Mouse (Mus musculus): ENCODE data around the gene Hspg2. TPM values are rescaled to one million over a fixed set of nuclear protein-coding genes. Genes with fewer than 3 reads are reported as not detected.
A peak's percentile ranks its signal among the peaks of the same experiment; 100 is the strongest.

The Hspg2 gene
- total RNA-seq, 2 experiments from 2014 or later, result 5.5 to 6.5 TPM

- intact Hi-C loops (cut with DNase I), result loop anchor here (5.0 kb wide), 2 partner anchors 152 to 237 kb away; partner anchors contain the start of gene Cdc42
- Histone ChIP-seq H3K4me3 (peak overlapping the region; percentile 79), H3K27ac (peak overlapping the region; percentile 98)
- DNase-seq (ENCODE audit: extremely low spot score in 1 of 2, low spot score in 2 of 2), result no peak
- no peak for TF ChIP-seq CTCF (IDR thresholded peaks at IDR 0.05)
Measured at GRCm38 (mm10) chr4:137594496-137595270, 126.1 kb downstream of the Hspg2 start.

DNA sequence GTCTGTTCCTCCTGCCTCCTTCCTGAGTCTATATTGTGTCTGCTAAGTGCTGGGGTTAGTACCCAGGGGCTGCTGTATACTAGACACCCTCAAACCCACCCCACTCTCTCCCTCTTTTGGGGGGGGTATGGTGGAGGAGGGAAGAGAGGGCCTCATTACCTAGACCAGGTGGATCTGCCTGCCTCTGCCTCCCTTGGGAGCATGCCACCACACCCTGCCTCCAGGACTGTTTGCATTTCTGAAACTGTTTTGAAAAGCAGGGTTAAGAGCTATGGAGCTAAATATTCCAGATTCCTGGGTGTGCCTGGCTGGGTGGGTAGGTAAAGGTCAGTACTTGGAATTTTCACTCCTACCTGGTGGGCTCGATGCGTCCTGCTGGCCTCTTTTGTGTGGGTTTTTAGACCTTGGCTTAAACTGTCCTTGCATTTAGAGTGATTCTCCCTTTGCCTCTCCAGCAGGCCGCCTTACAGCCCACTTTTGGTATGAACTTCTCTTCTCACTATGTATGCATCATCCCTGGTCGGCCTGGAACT is 128.6 kb downstream of the Hspg2 start:
- no peak for TF ChIP-seq CTCF (IDR thresholded peaks at IDR 0.05)
- Histone ChIP-seq H3K4me3 (no peak overlapping the region), H3K27ac (no peak overlapping the region)
- intact Hi-C loops (cut with DNase I), result no loop called here
- DNase-seq (ENCODE audit: extremely low spot score in 1 of 2, low spot score in 2 of 2), result no peak

GRCm38 (mm10) chr4:137598577-137598976 is 130.0 kb downstream of the Hspg2 start:
- H3K4me3 ChIP-seq, result no peak overlapping the region
- DNase-seq (ENCODE audit: extremely low spot score in 1 of 2, low spot score in 2 of 2), result no peak
- TF ChIP-seq CTCF (IDR thresholded peaks at IDR 0.05), result no peak
- no peak overlapping the region for H3K27ac ChIP-seq
- intact Hi-C loops (cut with DNase I), result no loop called here

- Histone ChIP-seq H3K27ac (no peak overlapping the region), H3K4me3 (no peak overlapping the region)
- DNase-seq (ENCODE audit: extremely low spot score in 1 of 2, low spot score in 2 of 2), result no peak
- intact Hi-C loops (cut with DNase I), result no loop called here
- TF ChIP-seq CTCF (IDR thresholded peaks at IDR 0.05), result no peak
Measured at GRCm38 (mm10) chr4:137603449-137604171, 135.0 kb downstream of the Hspg2 start.

DNA sequence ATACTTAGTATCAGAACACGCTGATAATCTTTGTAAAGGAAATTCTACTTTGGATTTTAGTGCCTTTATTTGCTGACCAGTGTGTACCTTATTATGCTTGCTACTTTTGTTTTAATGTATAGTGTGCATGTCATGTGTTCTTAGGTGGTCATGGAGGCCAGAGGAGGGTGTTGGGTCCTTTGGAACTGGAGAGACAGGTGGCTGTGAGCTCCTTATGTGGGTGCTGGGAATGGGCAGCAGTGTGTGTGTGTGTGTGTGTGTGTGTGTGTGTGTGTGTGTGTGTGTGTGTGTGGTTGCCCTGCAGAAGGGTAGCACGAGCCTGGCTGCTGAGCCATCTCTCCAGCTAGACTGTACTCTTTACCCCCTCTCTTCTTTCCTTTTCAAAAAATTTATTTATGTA is 138.5 kb downstream of the Hspg2 start:
- TF ChIP-seq CTCF (IDR thresholded peaks at IDR 0.05), result no peak
- intact Hi-C loops (cut with DNase I), result no loop called here
- no peak for DNase-seq (ENCODE audit: extremely low spot score in 1 of 2, low spot score in 2 of 2)
- no peak overlapping the region for H3K4me3 ChIP-seq
- H3K27ac ChIP-seq, result no peak overlapping the region

- Histone ChIP-seq H3K4me3 (no peak overlapping the region), H3K27ac (no peak overlapping the region)
- intact Hi-C loops (cut with DNase I), result no loop called here
- TF ChIP-seq CTCF (IDR thresholded peaks at IDR 0.05), result no peak
- DNase-seq (ENCODE audit: extremely low spot score in 1 of 2, low spot score in 2 of 2), result no peak
Measured at GRCm38 (mm10) chr4:137609281-137609680, 140.7 kb downstream of the Hspg2 start.

GRCm38 (mm10) chr4:137609702-137610101 is 141.1 kb downstream of the Hspg2 start:
- H3K27ac ChIP-seq, result no peak overlapping the region
- no peak for DNase-seq (ENCODE audit: extremely low spot score in 1 of 2, low spot score in 2 of 2)
- no peak overlapping the region for H3K4me3 ChIP-seq
- TF ChIP-seq CTCF (IDR thresholded peaks at IDR 0.05), result no peak
- intact Hi-C loops (cut with DNase I), result no loop called here

- H3K27ac ChIP-seq, result no peak overlapping the region
- TF ChIP-seq CTCF (IDR thresholded peaks at IDR 0.05), result no peak
- H3K4me3 ChIP-seq, result no peak overlapping the region
- intact Hi-C loops (cut with DNase I), result no loop called here
- DNase-seq (ENCODE audit: extremely low spot score in 1 of 2, low spot score in 2 of 2), result no peak
Measured at GRCm38 (mm10) chr4:137610256-137610655, 141.7 kb downstream of the Hspg2 start.

Small RNA genes lying within 50 kb of the gene (microRNA-seq; reads per million reads assigned to microRNA genes)
- 0 reads per million in 2 experiments for gene Mir7018

Other genes starting within 250 kb of the Hspg2 start
- 10 to 100 TPM; 13.1 to 14.1 TPM for gene Wnt4, start 191.3 kb upstream of the Hspg2 start, total RNA-seq (2021)
- gene Cdc42, start 111.0 kb upstream of the Hspg2 start, total RNA-seq (2021), result 100 to 1,000 TPM; 294 to 318 TPM
- gene Cela3a, start 59.0 kb upstream of the Hspg2 start, total RNA-seq (2021), result not detected
- gene Cela3b, start 38.2 kb upstream of the Hspg2 start, total RNA-seq (2021), result not detected
- not detected for gene 1700013G24Rik, start 15.5 kb upstream of the Hspg2 start, total RNA-seq (2021)
- not detected for gene Ldlrad2, start 105.8 kb downstream of the Hspg2 start, total RNA-seq (2021)
- 100 to 1,000 TPM; 128 to 144 TPM for gene Usp48, start 125.0 kb downstream of the Hspg2 start, total RNA-seq (2021)
- gene Rap1gap, start 196.0 kb downstream of the Hspg2 start, total RNA-seq (2021), result 100 to 1,000 TPM; 267 to 315 TPM

All from left cerebral cortex, adult 2 months (tissue).